Mouse (Mus musculus): ENCODE measurements around the gene Mob3b.

DNA sequence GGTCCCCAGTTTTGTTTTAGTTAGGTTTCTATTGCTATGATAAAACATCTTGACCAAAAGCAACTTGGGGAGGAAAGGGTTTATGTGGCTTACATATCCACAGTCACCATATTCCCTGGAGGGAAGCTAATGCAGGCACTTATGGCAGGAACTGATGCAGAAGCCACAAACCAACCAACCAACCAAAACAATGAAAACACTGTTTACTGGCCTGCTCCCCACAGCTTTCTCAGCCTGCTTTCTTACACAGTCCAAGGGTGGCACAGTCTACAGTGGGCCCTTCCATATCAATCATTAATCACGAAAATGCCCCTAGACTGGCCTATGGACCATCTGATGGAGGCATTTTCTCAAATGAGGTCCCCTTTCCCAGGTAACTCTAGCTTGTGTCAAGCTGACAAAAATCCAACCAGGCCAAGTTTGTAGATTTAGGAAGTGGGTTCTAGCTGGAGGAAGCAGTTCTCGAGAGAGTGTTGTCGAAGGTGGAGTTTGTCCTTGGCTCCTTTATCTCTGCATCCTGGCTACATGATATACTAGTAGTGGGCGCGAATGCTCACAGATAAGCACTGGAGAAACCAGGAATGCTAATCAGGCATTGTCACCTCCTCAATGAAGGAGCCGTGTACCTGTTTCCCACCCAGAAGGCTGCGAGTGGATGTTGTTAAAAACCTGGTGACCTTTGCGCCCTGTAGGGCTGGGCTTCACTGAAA is 30.5 kb upstream of the Mob3b start:
- TF ChIP-seq POLR2A (IDR thresholded peaks at IDR 0.05; ENCODE audit: extremely low read depth, insufficient read depth, low read length), result no peak
- TF ChIP-seq CTCF (IDR thresholded peaks at IDR 0.05; ENCODE audit: low read depth, low read length), result no peak

Data from liver, adult 2 months (tissue).